9 mouse cellular contexts compared by ENCODE assay signal in genomic region chr3:22115221-22115620, GRCm38 (mm10). TPM values are rescaled to one million over a fixed set of nuclear protein-coding genes. Genes with fewer than 3 reads are reported as not detected.
DNase-seq lines count a peak whose midpoint lies in the region; ATAC-seq lines count a peak whose summit lies in the region.
"Had no signal": no experiment of that assay in that cellular context is flagged by ENCODE, and none has a peak within 500 bp of the region (broad histone marks: within the 10 kb centered on the region; RNA-seq: fewer than 3 reads in every experiment).

No protein-coding gene starts in this region.

- DNase-seq in heart, postnatal 4 days: no peak
- DNase-seq in CD8-positive naive resting alpha-beta T cell, adult 2 months (ENCODE audit: low read depth in 2 of 2, low spot score in 2 of 2): peak; percentile 5 to 7
- peak; percentile 41 for DNase-seq in intestine, embryonic 14.5 days (ENCODE audit: low spot score)
- no peak for DNase-seq in right cerebral cortex, postnatal 25 days
- no peak for DNase-seq in MN1 (ENCODE audit: low spot score)
- no peak for DNase-seq in cerebellum, adult 8-10 months

- no peaks in the 10 kb centered on the region; the same call in 1 of the 2 replicates for H3K9me3 ChIP-seq in heart, embryonic 16.5 days (replicated peaks; ENCODE audit: control insufficient read depth, low read length)
- H3K9me3 ChIP-seq in intestine, embryonic 14.5 days (ENCODE audit: control insufficient read depth, low read length): no peaks in the 10 kb centered on the region
- 0 out of 2 replicates have a peak, but pooled peaks cover 2% of the 10 kb centered on the region for H3K9me3 ChIP-seq in midbrain, embryonic 16.5 days (replicated peaks; ENCODE audit: control insufficient read depth, low read length, poor library complexity, severe bottlenecking)

- peaks cover 9% of the 10 kb centered on the region for H3K4me1 ChIP-seq in heart, embryonic 16.5 days (ENCODE audit: control insufficient read depth, insufficient read depth, low read length)
- peaks cover 4% of the 10 kb centered on the region for H3K4me1 ChIP-seq in intestine, embryonic 14.5 days (replicated peaks; ENCODE audit: control insufficient read depth, insufficient read depth, low read length)
- peaks cover 9% of the 10 kb centered on the region for H3K4me1 ChIP-seq in midbrain, embryonic 16.5 days (ENCODE audit: control insufficient read depth, insufficient read depth, low read length)

- WGBS in heart, embryonic 16.5 days: 19% methylated on average over 2 of the region's 2 CpGs
- 33% methylated on average over 2 of the region's 2 CpGs for WGBS in intestine, embryonic 14.5 days
- WGBS in midbrain, embryonic 16.5 days: 26% methylated on average over 2 of the region's 2 CpGs

- no peak overlapping the region for H3K27ac ChIP-seq in heart, embryonic 16.5 days (ENCODE audit: low read length)
- H3K27ac ChIP-seq in intestine, embryonic 14.5 days (ENCODE audit: low read depth): no peak overlapping the region
- no peak overlapping the region for H3K27ac ChIP-seq in midbrain, embryonic 16.5 days (ENCODE audit: low read length)
- H3K27ac ChIP-seq: embryonic facial prominence, embryonic 13.5 days had no signal

- H3K4me3 ChIP-seq in heart, embryonic 16.5 days (ENCODE audit: low read length): no peak overlapping the region
- no peak overlapping the region for H3K4me3 ChIP-seq in intestine, embryonic 14.5 days (ENCODE audit: low read depth, low read length)
- H3K4me3 ChIP-seq in midbrain, embryonic 16.5 days (ENCODE audit: low read depth, low read length): no peak overlapping the region
- H3K4me3 ChIP-seq: embryonic facial prominence, embryonic 13.5 days had no signal

- no peaks in the 10 kb centered on the region for H3K36me3 ChIP-seq in heart, embryonic 16.5 days (ENCODE audit: control insufficient read depth, insufficient read depth)
- no peaks in the 10 kb centered on the region for H3K36me3 ChIP-seq in intestine, embryonic 14.5 days (ENCODE audit: control insufficient read depth, insufficient read depth, low read length)
- H3K36me3 ChIP-seq in midbrain, embryonic 16.5 days (ENCODE audit: control insufficient read depth, insufficient read depth, low read length): no peaks in the 10 kb centered on the region

- no peaks in the 10 kb centered on the region for H3K27me3 ChIP-seq in heart, embryonic 16.5 days (ENCODE audit: control insufficient read depth, insufficient read depth, low read length)
- H3K27me3 ChIP-seq in intestine, embryonic 14.5 days (replicated peaks; ENCODE audit: control insufficient read depth, insufficient read depth, low read length): no peaks in the 10 kb centered on the region
- H3K27me3 ChIP-seq in midbrain, embryonic 16.5 days (ENCODE audit: control insufficient read depth, insufficient read depth, low read depth, low read length): no peaks in the 10 kb centered on the region
- H3K27me3 ChIP-seq: embryonic facial prominence, embryonic 13.5 days had no signal

- no peak overlapping the region for H3K9ac ChIP-seq in heart, embryonic 16.5 days (ENCODE audit: low read length)
- H3K9ac ChIP-seq in intestine, embryonic 14.5 days (ENCODE audit: low read length): no peak overlapping the region
- no peak overlapping the region for H3K9ac ChIP-seq in midbrain, embryonic 16.5 days (ENCODE audit: low read depth, low read length)
- H3K9ac ChIP-seq: embryonic facial prominence, embryonic 13.5 days had no signal

- ATAC-seq in heart, embryonic 16.5 days (replicated peaks; ENCODE audit: extremely low read depth, insufficient read depth, low FRiP score): peak; percentile 69
- peak; percentile 72; the same call in 1 of the 2 replicates for ATAC-seq in intestine, embryonic 14.5 days (replicated peaks; ENCODE audit: low FRiP score, low TSS enrichment, low read depth)
- ATAC-seq in midbrain, embryonic 16.5 days: peak; percentile 64

- no peak overlapping the region for H3K4me2 ChIP-seq in heart, embryonic 16.5 days (ENCODE audit: low read depth, low read length)
- no peak overlapping the region for H3K4me2 ChIP-seq in intestine, embryonic 14.5 days (ENCODE audit: low read length)
- H3K4me2 ChIP-seq in midbrain, embryonic 16.5 days (ENCODE audit: low read length): no peak overlapping the region
- H3K4me2 ChIP-seq: embryonic facial prominence, embryonic 13.5 days had no signal

RNA-seq across cellular contexts. Expression of gene Tbl1xr1, which starts 38.8 kb away (rescaled TPM):
- 12.9 and 14.7 TPM in 2 replicates for polyA plus RNA-seq in heart, embryonic 16.5 days (2015; fragmentation: Nextera tagmentation; extraction: Ambion mirVana)
- total RNA-seq in heart, postnatal 4 days (2021): 10 to 100 TPM; 57.5 to 58.8 TPM
- 22.3 and 23.9 TPM in 2 replicates for polyA plus RNA-seq in intestine, embryonic 14.5 days (2014; fragmentation: Nextera tagmentation; extraction: Ambion mirVana)
- polyA plus RNA-seq in midbrain, embryonic 16.5 days (2015; fragmentation: Nextera tagmentation; extraction: Ambion mirVana): 15.1 and 17.4 TPM in 2 replicates

Comparison
In these comparisons a context has a peak if more than half of its experiments do, and no peak if none do; other contexts are left out.
1. DNase-seq: peak in CD8-positive naive resting alpha-beta T cell, adult 2 months (2 of 2) and intestine, embryonic 14.5 days (single experiment); none in heart, postnatal 4 days (single experiment), right cerebral cortex, postnatal 25 days (single experiment), MN1 (single experiment) and cerebellum, adult 8-10 months (single experiment).
2. Peak in every context shown above with its lines, with median percentiles within 50 percentile points of each other: ATAC-seq.